Mouse (Mus musculus) stomach, postnatal 0 days (tissue): ENCODE measurements at regions not wholly inside any gene's neighbourhood (a gene's known extent, or its start where the extent isn't known, plus 50 kb on each side); places are given as distances from the start of the nearest gene placed in this dataset.

Experiments
- CTCF ChIP-seq: IDR thresholded peaks from 2 replicates; pipeline ENCODE4 v1.5.1; 2016; ENCODE audit warnings: antibody characterized with exemption, low read depth, mild to moderate bottlenecking, moderate library complexity
- EP300 ChIP-seq: optimal IDR thresholded peaks from 2 replicates; pipeline ENCODE3; 2016; ENCODE audit warnings: antibody characterized with exemption

GRCm38 (mm10) chr12:113330266-113330665, 144.5 kb downstream of the Tmem121 start:
- TF ChIP-seq EP300 = no peak
- no peak for TF ChIP-seq CTCF
